Mouse (Mus musculus): ENCODE measurements around the gene Fzd5. TPM values are rescaled to one million over a fixed set of nuclear protein-coding genes. Genes with fewer than 3 reads are reported as not detected.
A peak's percentile ranks its signal among the peaks of the same experiment; 100 is the strongest.

Fzd5 gene
- total RNA-seq (2021): 1 to 10 TPM in 1 of 2 experiments, under 1 TPM in 1; 0.93 to 1.4 TPM
- long read RNA-seq, experiment 1: 0 reads
- long read RNA-seq, experiment 2: 0 reads

DNA sequence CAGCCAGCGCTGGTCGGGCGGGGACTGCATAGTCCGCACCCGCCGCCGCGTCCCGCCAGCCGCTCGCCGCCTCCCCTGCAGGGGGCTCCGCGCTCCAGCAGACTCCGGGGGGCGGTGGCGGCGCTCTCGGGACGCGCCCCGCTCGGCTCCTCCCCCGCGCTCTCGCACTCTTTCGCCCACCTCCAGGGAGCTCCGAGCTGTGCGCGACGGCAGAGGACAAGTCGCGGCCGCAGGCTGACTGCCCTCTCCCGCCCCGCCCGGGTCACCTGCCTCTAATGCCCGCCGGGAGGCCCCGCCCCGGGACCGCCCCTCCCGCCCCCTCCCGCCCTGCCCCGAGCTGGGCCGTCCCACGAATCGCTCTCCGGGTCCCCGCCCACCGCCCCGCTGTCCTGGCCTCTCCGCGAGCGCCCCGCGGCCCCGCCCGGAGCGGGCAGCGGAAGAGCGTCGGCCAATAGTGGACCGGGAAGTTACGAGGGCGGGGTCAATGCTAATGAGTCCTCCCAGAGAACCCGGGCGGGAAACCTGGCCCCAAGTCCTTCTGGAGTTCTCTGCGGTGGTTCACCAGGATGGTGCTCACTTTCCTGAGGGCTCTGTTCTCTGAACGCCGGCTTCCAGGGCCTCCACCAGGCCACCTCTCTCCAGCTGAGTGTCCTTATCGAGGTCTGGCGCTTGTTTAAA, at the start of gene Fzd5:
Gene Fzd5 (minus strand): TSS at position 250 of the 678 bp plus-strand sequence.
- intact Hi-C loops (cut with DNase I): loop anchor here (5.0 kb wide), 1 partner anchor 180 kb away; no protein-coding TSS in a partner anchor
- no peak within 1 kb of the TSS for H3K27ac ChIP-seq
- peak within 1 kb of the TSS; percentile 57 for H3K4me3 ChIP-seq
- TF ChIP-seq CTCF (IDR thresholded peaks at IDR 0.05): peak; percentile 34
- DNase-seq (ENCODE audit: extremely low spot score in 1 of 2, low spot score in 2 of 2): peak; percentile 66 to 82

DNA sequence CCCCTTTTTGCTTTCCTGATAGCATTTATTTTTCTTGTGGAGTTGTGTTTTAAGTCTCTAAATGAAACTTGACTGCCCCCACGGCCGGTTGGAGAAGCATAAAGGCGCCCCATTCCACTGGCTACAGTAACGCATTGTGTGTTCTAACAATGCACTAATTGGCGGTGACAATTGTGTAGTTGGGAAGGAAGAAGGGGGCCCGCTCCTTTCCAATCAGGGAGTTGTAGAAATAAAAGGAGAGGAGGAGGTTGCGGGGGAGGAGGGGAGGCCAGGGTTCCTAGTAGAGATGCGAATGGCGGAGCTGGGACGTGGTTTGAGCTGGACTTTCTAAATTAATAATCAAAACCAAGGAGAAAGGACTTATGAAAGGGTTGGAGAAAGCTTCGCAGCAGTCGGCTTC, 42.3 kb upstream of the Fzd5 start:
- intact Hi-C loops (cut with DNase I): no loop called here
- H3K27ac ChIP-seq: no peak overlapping the region
- TF ChIP-seq CTCF (IDR thresholded peaks at IDR 0.05): no peak
- no peak overlapping the region for H3K4me3 ChIP-seq
- no peak for DNase-seq (ENCODE audit: extremely low spot score in 1 of 2, low spot score in 2 of 2)

DNA sequence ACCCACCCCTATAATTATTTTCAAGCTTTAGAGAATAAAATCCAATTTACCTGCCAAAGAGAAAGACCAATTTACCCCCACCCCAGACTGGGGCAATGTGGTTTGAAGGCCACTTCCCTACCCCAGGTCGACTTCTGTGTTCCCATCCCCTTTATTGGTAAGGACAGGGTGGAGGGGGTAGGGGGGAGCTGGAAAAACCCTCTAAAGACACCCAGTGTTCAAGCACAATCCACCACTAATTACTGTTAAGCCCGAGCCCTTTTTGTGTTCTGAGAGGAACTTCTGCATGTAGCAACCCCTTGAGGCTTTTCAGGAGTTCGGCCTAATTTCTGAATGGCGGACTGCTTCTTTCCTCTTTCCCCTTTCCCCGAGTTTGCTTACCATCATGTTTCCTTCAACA, 41.9 kb upstream of the Fzd5 start:
- Histone ChIP-seq H3K27ac (no peak overlapping the region), H3K4me3 (no peak overlapping the region)
- intact Hi-C loops (cut with DNase I): no loop called here
- no peak for DNase-seq (ENCODE audit: extremely low spot score in 1 of 2, low spot score in 2 of 2)
- TF ChIP-seq CTCF (IDR thresholded peaks at IDR 0.05): no peak

DNA sequence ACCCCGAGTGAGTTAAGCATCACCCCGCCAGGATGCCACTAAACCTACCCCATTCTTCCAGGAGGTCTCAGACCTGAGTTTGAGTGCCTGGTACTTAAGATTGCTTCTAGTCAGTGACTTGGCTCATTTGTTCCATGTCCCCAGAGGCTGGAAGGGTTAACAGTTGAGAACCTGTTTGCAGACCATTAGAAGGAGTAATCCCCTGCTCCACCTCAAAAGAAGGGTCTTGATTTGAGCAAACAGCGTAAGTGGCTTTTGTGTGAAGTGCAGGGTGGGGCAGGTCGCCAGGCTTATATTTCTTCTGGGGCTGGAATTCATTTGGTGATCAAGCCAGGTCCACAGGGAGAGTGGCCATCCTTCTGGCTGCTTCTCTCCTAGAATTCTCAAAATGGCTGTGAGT, 35.8 kb upstream of the Fzd5 start:
- Histone ChIP-seq H3K27ac (no peak overlapping the region), H3K4me3 (no peak overlapping the region)
- no peak for TF ChIP-seq CTCF (IDR thresholded peaks at IDR 0.05)
- intact Hi-C loops (cut with DNase I): no loop called here
- no peak for DNase-seq (ENCODE audit: extremely low spot score in 1 of 2, low spot score in 2 of 2)

DNA sequence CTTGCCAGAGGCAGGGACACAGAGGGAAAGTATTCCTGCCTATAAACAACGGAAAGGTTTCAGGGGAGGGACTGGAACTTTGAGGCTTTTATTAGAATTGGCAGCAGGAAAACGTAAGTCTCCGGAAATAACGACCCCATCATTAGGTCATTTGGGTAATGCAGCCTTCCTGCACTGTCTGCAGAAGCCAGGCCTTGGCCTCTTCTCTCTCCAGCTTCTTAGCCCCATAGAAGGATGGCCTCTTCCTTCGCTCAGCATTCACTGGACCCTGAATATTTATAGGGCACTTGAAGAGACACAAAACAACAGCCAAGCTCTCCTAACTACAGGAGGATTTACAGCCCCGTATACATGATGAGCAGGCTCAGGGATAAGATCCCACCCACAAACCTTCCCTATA, 32.6 kb upstream of the Fzd5 start:
- Histone ChIP-seq H3K27ac (no peak overlapping the region), H3K4me3 (no peak overlapping the region)
- TF ChIP-seq CTCF (IDR thresholded peaks at IDR 0.05): no peak
- DNase-seq (ENCODE audit: extremely low spot score in 1 of 2, low spot score in 2 of 2): no peak
- intact Hi-C loops (cut with DNase I): no loop called here

DNA sequence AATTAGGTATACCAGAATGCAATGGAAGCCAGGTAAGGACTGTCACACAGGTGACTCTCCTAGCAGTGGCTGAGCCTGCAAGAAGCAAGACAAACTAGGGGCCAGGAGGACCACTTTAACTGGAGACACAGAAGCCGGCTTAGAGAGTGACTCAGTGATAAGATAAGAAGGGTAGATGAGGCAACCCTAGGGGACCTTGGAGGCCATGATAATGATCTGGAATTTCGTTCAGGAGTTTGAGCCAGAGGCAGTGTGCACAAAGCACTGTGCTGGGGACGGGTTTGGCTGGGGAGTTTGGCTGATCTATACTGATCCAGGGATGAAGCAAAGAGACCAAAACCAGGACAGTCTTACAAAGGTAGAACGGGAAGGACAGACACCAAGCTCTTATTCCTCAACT, 24.1 kb upstream of the Fzd5 start:
- DNase-seq (ENCODE audit: extremely low spot score in 1 of 2, low spot score in 2 of 2): no peak
- Histone ChIP-seq H3K4me3 (no peak overlapping the region), H3K27ac (no peak overlapping the region)
- intact Hi-C loops (cut with DNase I): no loop called here
- TF ChIP-seq CTCF (IDR thresholded peaks at IDR 0.05): no peak

DNA sequence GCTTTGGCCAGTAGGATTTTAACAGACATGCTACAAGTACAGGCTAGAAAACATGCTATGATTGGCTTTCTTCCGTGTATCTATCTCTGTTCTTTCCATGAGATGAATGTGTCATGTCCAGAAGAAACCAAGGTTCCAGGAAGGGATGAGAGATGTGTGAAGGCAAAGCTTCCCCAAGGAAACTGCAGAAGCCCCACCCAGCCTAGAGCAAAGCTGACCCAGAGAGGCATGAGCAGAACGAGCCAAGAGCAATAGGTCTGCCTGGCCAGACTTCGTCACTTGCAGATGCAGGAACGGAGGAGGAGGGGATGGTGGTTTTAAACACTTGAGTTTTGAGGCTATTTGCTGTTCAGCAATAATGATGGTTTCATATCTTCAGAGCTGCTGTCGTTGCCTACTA, 20.2 kb upstream of the Fzd5 start:
- no peak for TF ChIP-seq CTCF (IDR thresholded peaks at IDR 0.05)
- no peak overlapping the region for H3K4me3 ChIP-seq
- H3K27ac ChIP-seq: no peak overlapping the region
- intact Hi-C loops (cut with DNase I): no loop called here
- no peak for DNase-seq (ENCODE audit: extremely low spot score in 1 of 2, low spot score in 2 of 2)

DNA sequence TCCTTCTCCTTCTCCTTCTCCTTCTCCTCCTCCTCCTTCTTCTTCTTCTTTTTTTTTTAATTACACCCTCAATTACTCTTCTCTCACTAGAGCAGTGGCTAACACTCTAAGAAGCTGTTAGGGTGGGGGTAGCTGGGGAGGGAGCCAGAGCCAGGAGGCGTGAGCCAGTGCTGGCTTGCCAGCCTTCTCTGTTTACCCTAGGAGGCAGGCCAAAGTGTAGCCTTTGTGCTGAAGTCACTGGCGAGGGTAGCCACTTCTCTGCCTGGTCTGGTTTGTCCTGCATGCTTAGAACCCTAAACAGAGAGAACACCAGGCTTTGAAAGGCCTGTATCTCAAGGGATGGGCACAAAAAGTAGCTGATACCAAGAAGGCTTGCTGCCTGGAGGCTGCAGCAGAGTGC, 19.7 kb upstream of the Fzd5 start:
- intact Hi-C loops (cut with DNase I): no loop called here
- no peak for DNase-seq (ENCODE audit: extremely low spot score in 1 of 2, low spot score in 2 of 2)
- Histone ChIP-seq H3K27ac (no peak overlapping the region), H3K4me3 (no peak overlapping the region)
- no peak for TF ChIP-seq CTCF (IDR thresholded peaks at IDR 0.05)

DNA sequence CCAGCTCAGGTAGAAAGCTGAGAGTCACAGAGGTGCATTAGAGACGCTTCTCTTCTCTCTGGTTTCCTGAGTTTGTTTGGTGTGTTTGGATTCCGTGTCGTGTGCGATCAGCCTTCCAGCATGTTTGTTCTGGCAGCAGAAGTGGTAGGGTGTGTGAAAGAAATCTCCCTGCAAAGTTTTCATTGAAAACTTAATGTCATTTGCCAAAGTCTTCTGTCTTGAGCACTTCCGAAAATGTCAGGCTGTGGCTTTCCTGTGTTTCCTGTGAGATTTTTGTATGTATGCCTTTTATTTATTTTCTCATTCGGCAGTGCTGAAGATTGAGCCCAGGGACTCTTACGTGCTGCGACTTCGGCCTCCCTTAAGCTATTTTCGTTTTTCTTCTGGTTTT, 19.1 kb upstream of the Fzd5 start:
- intact Hi-C loops (cut with DNase I): no loop called here
- Histone ChIP-seq H3K27ac (no peak overlapping the region), H3K4me3 (no peak overlapping the region)
- DNase-seq (ENCODE audit: extremely low spot score in 1 of 2, low spot score in 2 of 2): no peak
- no peak for TF ChIP-seq CTCF (IDR thresholded peaks at IDR 0.05)

DNA sequence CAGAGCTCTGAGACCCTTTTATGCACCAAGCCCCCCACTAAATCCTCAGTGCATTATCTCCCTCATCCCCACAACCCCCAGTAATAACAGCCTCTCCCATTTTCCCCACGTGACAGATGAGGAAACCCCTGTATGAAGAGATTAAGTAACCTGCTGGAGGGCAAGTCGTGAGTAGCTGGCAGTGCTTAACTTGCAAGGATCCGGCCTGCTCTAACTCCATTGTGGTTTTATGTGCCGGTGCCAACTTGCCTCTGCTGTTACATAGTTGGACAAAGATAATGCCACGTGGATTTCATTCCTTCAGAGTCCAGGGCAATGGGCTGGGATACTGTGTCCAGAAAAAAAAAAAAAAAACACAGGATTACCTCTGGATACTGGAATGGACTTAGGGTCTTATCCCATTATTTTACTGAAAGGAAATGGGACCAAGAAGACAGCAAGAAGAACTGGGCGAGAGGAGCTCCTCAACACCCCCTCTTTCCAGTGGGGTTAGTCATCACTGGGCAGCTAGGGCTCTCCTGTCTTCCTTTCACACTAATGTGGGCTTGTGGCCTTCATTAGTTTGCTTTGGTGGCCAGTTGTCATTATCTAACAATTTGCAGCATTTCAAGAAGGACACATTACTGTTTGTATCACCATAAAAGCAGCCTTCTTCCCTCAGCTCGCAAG, 18.6 kb upstream of the Fzd5 start:
- Histone ChIP-seq H3K27ac (no peak overlapping the region), H3K4me3 (no peak overlapping the region)
- intact Hi-C loops (cut with DNase I): no loop called here
- no peak for TF ChIP-seq CTCF (IDR thresholded peaks at IDR 0.05)
- no peak for DNase-seq (ENCODE audit: extremely low spot score in 1 of 2, low spot score in 2 of 2)

DNA sequence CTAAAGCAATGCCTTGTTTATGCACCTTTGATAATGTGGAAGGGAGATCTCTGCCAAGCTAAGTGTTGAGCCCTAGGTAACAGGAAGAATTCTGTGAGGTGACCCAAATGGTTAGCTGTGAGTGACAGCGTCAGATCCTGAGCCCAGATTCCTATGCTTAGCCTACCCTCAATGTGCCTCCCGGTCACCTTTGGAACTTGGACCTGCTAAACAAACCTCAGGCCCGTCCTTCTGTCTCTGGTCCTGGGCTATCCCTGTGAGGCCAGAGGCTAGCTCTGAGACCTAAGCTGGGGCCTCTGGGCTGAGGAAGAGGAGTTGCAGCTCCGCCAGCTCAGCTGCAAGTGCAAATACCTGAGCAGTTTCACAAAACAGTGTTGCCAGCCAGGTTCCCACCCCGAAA, 17.1 kb upstream of the Fzd5 start:
- no peak for DNase-seq (ENCODE audit: extremely low spot score in 1 of 2, low spot score in 2 of 2)
- no peak for TF ChIP-seq CTCF (IDR thresholded peaks at IDR 0.05)
- no peak overlapping the region for H3K27ac ChIP-seq
- H3K4me3 ChIP-seq: no peak overlapping the region
- intact Hi-C loops (cut with DNase I): no loop called here

DNA sequence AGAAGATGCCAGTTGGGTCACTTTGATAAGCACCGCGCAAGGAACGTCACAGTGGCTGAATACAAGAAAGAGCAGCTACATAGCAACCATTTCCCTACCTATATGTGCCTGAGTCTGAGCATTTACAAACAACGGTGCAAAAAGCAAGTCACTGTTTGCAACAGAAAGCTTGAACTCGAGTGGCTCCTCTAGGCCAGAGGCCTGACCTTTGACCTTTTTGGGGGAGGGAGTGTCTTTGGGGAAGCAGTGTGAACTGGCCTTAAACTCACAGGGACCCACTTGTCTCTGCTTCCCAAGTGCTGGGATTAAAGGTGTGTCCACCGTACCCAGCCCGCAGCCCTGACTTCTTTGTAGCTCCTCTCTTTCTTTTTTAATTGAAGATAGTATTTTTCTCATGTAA, 16.1 kb upstream of the Fzd5 start:
- intact Hi-C loops (cut with DNase I): no loop called here
- DNase-seq (ENCODE audit: extremely low spot score in 1 of 2, low spot score in 2 of 2): no peak
- no peak overlapping the region for H3K4me3 ChIP-seq
- TF ChIP-seq CTCF (IDR thresholded peaks at IDR 0.05): no peak
- no peak overlapping the region for H3K27ac ChIP-seq

DNA sequence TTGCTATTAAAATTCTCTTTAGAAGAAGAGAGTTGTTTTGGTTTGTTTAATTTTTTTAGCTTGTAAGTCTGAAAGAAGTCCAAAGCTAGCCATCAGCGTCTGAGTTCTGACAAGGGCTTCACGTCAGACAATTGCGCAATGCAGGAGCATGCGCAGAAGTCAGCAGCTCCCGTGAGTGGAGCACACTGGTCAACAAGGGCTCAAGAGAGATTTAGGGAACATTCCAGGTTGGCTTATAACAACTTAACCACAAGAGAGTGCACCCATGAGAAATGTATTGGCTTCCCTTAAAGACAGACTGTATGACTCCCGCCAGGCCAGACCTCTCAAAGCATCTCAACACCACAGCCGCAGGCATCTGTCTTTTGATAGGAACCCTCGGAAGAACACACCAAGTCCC, 15.6 kb upstream of the Fzd5 start:
- H3K27ac ChIP-seq: no peak overlapping the region
- TF ChIP-seq CTCF (IDR thresholded peaks at IDR 0.05): no peak
- H3K4me3 ChIP-seq: no peak overlapping the region
- intact Hi-C loops (cut with DNase I): no loop called here
- DNase-seq (ENCODE audit: extremely low spot score in 1 of 2, low spot score in 2 of 2): no peak
